Mouse (Mus musculus): ENCODE data around the gene Tns1.
A peak's percentile ranks its signal among the peaks of the same experiment; 100 is the strongest.

Gene Tns1

DNA sequence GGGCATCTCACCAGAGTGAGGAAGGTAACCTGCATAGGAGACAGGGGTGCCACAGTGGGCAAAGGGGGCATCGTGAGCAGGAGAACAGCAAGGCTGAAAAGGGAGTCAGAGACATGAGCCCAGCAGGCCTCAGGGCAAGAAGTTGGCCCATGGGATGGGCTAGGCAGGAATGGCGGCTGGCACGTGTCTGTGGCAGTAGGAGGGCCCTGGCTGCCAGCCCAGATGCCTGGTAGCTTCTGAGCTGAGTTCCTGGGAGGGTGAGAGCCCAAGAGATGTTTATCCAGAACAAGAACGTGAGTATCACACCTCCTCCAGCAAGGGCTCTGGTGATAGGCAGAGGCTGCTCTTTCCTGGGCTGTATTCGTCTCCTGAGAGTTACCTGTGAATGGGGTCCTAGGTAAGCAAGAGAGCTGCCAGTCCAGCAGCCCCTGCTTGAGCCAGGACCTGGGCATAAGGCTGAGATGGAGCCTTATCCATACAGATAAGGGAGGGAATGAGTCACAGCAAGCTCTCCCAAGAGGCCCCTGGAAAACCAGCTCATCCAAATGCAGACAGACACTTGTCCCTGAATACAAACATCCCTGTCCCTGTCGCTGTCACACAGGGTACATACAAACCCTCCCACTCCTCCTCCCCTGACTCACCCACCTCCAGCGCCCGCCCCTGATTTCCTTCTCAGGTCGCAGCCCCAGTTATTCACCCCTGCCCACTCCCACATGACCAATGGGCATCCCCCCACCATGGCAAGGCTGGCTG is 2.2 kb downstream of the Tns1 start:
- peak; percentile 73 to 87 for DNase-seq

DNA sequence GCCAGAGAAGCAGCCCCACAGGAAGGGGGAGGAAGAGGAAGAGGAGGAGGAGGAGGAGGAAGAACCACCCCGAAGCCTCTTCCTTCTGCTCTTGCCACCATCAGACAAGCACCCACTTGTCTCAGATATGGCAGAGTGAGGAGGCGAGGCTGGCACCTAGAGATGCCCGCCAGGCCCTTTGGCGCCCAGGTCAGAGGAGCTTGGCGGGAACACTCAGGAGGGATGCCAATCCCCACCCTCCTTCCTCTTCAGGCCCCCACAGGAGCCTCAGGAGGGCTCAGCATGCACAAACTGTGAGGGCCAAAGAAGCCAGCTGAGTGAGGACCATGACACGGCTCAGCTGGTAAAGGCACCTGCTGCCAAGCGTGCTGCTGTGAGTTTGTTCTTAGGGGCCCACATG is 3.1 kb downstream of the Tns1 start:
- no peak for DNase-seq

DNA sequence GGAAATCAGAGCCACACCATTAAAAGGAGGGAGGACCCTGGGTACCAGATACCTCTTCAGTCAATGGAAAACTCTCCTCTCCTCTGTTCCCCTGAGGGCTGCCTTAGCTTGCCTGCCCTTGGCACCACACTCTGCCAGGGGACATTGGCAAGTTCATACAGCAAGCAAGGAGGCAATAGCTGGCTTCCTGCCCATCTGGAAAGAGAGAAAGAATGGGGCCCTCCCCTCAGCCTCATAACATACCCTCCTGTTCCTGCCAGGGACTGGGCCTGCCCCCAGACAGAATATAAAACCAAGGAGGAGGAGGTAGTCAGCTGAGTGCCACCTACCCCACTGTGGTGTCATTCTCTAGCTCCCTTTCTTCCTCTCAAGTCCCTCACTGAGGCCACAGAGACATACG is 5.1 kb downstream of the Tns1 start:
- no peak for DNase-seq

DNA sequence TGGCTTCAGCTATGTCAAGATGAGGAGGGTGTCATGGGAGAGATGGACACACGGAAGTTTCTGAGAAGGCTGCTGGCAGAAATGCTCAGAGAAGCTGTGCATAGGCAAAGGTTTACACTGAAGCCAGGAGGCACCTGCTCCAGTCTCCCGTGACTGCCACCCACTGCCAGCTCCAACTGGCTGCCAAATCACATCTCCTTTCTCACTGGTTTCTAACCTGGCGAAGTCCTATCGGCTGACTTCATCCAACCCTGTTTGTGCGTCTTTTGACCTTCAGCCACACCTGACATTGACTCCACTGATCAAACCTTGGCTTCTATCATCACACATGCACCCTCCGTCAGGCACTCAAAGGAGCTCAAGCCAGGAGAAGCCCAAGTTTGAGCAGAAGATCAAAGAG is 6.4 kb downstream of the Tns1 start:
- DNase-seq, result no peak

DNA sequence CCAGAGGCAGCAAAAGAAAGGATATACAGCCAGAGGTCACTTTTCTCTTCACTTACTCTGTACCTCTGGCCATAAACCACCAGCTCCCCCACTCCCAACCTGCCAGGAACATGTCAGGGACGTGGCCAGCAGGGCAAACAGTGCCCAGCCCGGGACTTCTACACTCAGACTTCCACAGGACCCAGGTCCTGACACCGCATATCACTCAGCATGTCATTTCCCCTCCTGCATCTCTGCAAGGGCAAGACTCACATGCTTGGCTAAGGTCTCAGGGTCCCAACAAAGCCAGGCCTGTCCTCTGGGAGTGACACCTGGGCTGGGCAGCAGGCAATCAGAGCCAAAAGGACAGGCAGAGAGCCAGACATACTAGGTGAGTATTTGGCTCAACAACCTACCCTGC is 11.2 kb downstream of the Tns1 start:
- DNase-seq, result no peak

DNA sequence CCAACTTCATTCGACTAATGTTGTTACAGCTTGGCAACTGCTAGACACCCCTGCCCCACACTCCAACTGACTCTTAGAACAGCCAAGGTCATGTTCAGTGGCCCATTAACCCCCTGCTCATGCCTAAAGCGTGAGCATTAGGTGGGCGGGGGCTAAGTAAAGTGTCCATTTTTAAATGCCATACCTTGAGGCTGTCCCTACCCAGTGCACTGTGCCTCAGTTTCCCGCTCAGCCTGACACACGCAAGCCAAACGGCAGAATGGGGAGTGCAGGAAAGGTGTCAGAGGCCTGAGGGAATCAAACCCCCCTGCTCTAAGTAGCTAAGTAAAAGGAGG is 12.6 kb downstream of the Tns1 start:
- DNase-seq, result no peak

DNA sequence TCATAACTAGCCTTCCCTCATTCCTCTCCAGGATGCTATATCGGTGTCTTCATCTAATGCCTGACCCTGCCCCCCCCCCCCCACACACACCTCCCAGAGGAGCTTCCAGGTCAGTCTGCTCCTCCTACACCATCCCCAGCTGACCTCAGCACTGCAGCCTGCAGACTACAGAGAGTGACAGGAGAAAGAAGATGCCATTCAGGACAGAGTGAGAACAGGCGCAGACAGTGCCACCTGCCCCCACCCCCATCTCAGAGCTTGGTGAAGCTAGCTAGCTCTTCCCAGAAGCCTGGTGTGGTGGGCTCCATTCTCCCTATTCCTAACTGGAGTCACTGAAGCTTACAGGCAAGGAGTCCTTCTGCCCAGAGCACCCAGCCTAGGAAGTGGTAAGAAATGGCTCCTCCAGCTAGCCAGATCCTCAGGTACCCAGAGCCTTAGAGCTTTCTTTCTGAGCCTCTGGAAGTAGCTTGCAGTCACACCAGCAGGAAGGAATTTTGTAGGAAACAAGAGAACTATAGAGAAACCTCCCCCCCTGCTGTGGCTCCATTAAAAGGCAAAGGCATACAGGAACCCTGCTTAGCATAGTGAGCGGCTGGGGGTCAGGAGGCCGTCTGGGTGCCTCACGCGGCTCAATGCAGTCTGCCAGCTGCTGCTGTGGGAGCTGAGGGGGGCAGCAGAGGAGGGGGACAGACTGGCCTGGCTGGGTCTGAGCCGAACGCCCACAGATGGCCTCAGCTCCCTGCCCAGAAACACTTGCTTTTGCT is 13.1 kb downstream of the Tns1 start:
- peak in 1 of 2 experiments; percentile 63 for DNase-seq

DNA sequence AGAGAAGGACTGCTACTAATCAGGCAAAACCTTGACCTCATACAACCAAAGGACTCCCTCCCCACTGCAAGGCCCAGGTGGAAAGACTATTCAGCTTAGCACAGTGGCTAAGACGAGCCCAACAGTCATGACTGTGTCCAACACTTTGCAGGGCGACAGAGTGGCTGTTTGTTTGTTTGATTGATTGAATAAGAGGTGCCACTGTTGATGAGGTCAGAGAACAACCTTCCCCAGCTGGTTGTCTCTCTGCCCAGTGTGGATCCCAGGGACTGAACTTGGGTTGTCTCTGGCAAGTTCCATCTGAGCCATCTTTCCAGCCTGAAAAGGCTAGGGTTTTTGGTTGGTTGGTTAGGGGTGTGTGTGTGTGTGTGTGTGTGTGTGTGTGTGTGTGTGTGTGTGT is 14.6 kb downstream of the Tns1 start:
- DNase-seq, result no peak

DNA sequence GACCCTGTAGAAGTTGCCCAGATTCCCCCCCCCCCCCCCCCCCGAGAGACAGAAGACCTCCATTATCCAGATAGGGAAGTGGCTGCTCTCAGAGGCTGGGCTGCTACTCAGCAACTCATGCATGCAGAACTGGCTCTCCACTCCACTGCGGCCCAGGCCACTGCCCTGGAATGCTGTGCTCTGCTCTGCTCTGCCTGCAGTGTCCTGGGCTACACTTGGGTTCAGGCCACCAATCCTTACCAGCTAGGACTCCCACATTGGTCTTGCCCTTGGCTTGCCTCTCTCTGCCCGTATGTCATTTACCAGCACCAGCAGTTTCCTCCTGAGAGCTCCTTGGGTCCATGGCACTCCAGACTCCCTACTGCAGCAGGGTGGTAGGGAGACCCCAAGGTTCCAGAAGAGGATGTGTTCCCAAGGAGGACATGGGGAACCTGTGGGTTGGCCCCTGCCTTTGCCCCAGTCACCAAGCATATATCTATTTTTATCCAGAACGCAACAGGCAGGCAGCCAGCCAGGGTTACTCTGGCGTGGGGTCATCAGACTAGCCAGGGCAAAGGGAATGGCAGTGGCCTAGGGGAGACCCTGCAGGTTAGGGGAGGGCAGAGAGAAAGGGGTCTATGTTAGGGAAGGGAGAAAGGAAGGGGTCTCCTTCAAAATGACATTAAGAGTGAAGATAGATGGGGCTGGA is 16.2 kb downstream of the Tns1 start:
- no peak for DNase-seq

DNA sequence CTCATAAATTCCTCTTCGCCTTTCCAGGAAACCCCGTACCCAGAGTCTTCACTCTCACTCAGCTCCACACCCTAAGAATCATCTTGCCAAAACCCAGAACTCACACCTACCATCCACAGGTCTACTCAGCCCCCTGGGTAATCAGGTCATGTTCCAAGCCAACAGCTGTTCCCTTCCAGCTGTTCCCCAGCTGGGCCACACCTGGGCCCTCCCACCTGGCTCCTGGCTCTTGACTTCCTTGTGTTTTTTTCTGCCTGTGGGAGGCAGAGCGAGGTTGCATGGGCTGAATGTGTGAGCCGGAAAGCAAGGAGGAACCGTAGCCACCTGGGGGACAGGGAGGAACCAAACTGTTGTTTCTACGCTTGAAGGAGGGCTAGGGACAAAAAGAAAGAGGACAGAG is 18.0 kb downstream of the Tns1 start:
- no peak for DNase-seq

DNA sequence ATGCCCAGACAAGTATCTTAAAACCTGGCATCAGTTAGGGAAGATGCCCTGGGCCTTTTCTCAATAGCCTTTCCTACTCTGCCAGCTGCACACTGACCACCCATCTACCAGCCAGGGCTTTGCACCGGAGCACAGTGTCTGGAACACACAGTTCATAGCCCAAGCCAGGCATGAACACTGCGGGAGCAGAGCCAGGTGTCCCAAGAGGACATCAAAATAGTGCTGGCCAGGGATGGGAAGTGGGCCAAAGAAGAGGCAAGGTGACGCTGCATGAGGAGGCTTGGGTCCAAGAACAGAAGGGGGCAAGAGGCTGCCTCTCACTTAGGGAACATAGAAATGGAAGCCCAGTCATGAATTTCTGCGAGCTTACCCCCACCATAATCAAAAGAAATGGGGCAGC is 18.6 kb downstream of the Tns1 start:
- no peak for DNase-seq

DNA sequence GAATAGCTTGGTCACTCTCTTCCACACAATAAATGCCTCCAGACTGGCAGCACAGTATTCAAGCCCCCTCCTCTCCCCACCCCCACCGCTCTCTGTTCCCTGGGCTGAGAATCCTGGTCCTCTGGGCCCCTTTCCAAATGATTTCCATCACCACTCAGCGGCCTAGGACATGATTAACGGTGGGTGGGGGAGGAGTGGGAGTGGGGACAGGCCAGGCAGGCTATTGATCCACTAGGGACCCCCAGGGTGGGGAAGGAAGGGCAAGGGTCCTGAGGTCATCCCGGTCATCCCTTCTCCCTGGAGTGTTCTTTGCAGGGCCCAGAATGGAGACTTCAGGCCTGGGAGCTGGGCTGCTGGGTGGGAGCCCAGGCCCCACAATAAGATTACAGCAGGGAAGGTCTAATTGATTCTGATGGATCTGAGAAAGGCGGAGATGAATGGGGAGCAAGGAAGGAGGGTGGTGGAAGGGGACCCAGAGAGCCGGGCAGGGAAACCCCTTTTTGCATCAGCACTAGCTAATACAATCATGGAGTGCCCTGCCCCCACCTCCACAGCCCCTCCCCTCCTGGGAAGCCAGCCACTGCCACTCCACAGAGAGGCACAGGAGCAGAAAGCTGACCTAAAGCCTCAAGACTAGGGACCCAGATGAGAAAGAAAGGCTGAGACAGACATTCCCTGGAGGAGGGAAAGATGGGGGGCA is 20.4 kb downstream of the Tns1 start:
- no peak for DNase-seq

DNA sequence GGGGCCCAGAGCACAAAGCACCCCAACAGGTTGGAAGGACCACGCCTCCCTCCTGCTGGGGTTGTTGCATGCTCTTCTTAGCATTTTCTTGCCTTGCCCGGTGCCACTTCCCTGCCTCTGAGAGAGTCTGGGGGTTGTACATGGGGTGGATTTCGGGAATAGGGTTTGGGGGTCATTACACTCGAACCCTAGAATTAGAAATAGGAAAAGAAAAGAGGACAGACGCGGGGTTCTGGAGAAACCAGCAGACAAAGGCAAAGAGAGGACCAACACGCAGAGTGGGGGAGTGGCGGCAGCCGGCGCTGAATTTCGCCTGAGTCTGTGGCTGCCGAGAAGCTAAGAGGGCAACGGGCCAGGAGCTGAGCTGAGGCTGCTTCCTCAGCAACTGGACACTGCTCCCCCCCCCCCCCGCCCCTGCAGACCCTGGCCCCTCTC is 25.2 kb downstream of the Tns1 start:
- DNase-seq, result peak; percentile 38 to 57

DNA sequence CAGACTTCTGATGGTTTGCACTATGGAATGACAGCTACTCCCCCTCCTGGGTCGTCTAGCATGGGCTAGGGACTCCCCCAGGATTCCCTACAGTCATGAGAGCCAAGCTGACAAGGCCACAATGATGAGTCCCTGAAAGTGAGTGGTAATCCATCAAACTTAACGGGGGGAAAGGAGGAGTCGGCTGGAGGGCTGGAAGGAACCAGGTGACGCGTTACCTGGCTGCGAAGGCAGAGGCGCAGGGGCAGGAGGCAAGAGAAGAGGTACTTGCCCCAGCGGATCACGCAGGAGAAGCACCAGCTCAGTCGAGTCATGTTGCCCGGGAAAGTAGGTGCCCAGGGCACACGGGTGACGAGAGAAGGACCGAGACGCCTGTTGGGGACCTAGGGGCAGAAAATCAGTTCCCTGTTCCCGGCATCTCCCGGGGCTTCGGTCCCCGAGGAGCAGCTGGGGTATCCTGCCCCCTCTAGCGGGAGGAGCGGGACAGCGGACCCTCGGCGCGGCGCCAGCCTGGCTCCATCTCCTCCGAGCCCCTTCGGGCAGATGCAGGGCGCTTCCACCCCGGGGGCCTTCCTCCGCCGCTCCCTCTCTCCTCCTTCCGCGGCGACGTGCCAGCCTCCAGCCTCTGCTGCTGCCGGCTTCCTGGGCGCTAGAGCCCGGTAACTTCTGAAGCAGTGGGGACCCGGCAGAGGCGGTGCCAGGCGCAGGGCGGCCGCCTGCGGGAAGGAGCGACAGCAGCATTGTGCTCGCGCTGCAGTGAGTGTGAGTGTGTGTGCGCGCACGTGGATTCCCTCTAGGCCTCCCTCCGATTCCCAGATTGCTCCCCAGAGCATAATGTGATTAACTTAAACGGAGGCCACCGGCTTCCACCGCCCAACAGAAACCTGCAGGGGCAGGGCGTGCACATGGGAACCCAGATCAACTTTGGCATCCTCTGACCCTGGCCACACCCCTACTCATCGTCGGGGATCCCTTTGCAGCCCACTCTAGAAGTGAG is 25.9 kb downstream of the Tns1 start:
- peak; percentile 74 to 76 for DNase-seq

DNA sequence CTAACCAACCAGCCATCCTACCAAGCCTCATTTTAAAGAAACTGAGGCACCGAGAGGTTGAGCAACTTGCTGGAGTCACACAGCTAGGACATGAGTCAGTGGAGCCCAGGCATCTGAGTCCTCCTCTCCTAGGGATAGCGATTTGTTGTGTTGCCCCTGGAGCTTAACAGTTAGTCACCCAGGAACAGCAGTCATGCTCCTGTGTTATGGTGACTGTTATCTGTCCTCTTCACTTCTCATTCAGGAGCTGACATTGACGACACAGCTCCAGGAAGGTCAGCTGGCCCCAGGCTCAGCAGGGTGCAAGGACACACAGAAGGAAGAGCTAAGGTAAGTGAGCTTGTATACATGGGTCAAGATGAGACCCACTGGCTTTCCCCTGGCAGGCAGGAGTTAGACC is 28.5 kb downstream of the Tns1 start:
- DNase-seq, result no peak

DNA sequence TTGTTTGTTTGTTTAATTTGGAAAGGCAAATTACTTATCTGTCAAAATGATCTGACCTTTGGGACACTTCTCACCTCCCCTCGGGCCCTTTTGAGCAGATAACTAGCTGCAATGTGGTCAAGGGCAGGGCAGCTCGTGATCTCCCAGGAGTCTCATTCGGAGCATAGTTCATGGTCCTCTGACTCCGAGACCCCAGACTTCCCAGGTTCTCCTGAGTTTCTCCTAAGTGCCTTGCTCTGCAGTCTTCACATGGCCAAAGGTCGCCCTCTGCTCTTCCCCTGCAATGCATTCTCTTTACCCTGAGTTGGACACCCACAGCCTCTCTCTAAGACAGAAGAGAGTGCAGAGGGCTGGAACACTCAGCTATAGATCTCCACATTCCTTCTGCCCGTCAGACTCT is 29.0 kb downstream of the Tns1 start:
- no peak for DNase-seq

DNA sequence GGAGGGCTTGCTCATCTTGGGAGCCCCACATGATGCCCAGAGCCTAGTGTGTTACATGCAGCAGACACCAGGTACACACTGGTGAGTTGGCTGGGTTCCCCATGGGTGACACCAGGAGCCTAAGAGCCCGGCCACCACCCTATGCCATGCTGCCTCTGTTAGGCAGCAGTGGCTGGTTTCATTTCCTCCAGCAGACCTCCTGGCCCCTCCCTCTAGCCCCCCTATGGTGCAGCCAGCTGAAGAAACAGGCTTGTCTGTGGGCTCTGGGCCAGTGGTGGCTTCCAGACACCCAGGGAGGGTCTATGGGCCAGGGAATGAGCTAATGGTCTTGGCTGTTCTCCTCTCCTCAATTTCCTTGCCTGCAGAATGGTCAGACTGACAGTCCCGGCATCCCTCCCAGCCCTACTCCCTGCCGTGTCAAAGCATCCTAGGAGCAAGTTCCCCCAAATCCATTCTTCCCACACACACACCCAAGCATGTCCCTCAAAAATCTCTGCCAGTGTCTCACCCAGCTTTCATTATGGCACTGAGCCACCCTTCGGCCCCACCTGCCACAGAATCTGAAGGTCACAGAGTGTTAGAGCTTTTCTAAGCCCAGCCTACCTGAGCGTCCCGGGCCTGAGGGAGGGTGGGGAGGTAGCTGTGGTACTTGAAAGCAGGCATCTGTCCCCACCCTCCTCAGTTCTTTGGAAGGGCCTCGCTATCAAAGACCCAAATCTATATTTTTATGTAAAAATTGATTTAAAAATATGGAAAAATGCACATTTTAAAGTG is 29.6 kb downstream of the Tns1 start:
- peak; percentile 43 to 67 for DNase-seq

DNA sequence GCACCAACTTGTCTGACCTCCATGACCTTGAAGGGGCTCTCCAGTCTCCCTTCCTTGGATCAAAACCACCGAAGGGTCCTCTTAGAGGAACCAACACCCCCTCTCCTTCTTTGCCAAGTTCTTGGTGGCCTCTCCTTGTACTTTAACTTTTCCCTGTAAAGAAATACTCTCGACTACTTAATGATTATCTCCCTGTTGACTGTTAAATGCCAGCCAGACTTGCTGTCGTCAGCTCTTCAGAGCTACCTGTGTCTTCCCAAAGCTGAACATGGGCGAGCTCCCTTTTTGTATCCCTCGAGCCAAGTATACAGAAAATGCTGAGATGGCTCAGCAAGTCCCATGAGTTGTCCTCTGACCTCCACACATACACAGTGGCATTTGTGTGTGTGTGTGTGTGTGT is 30.8 kb downstream of the Tns1 start:
- DNase-seq, result no peak

DNA sequence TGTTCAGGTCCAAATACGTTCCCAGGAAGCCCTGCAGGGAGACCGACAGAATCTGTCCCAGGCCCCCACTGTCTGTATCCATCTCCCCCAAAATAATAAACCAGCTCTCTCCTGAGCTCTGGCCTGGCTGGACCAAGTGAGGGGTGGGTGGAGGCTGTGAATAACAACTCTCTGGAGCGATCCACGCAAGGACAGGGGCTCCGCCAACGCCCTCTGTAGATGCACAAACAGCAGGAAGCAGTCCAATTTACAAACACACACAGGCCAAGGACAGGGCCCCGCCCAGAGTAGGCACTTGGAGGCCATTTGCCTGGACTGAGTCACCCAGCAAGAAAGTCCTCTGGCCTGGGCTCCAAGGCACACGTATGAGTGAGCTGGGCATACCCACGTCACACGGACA is 32.0 kb downstream of the Tns1 start:
- DNase-seq, result peak; percentile 60 to 79

DNA sequence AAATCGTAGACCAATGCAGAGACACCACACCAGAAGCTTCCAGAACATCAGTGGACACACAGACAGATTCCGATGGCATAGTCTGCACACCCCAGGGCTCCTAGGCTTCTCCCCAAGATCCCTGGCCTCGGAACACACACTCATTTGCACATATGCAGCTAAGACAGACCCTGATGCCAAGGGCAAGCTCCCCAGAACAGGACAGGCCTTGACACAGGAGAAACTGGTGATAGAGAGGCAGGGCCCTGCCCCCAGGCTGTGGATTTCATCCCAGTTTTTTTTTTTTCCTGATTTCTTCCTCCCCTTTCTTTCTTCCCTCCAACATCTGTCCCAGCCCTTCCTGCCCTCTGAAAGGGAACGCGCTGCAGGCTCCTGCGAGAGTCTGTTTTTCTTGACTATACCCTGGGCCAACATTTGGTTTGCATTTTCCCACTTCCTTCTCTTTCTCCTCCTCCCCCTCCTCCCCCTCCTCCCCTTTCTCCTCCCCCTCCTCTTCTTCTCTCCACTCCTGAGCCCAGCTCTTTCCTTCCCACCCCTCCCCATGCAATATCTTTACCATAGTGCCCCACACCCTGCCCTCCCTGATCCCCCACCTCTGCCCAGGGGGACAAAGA is 32.5 kb downstream of the Tns1 start:
- DNase-seq, result no peak

DNA sequence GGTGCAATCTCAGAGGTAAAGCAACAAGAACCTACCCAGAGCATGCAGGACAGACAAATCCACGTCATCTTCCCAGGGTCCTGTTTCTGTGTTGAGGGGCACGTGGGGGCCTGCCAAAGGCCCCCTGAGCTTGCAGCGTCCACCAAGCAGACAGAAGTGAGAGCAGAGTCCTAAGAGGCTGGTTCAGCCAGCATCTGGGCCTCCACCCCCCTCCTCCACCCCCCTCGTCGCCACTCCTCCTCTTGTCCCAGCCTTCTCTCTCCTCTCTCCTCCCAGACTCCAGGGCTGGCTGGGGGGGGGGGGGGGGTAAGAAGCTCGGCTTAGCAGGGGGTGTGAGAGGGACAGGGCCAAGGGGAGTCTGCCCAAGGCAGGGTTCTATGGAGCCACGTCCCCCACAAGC is 33.1 kb downstream of the Tns1 start:
- peak in 1 of 2 experiments; percentile 53 for DNase-seq
